Mouse (Mus musculus): ENCODE measurements around the gene Nppa.

DNA sequence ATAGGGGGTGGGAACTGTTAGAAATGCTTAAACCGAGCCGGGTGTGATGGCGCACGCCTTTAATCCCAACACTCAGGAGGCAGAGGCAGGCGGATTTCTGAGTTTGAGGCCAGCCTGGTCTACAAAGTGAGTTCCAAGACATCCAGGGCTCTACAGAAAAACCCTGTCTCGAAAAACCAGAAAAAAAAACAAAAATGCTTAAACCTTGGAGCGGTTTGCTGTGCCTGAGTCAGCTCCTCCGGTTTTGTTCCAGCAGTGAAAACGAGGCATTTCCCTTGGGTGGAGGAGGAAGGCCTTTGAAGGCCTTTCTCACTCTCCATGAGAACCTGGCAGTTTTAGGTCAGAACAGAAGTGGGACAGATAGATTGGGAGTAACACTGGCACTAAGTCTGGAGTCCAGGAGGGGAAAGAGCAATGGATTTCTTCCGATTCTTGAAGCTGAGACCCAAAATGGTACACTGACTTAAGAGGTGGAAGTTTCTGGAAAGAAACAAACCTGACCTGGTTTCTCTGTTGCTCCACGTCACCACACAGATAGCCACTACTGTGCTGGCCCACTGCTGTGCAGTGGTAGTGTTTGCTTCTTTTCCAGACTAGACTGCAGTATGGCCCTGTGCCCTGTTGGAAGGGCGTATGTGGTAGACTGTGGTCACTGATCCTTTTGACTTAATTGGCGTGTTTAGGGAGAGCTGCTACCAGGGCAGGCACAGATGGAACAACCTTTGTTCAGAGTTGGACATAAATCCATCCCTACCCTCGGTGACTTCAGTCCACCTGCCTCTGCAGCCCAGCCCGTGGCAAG, 39.7 kb downstream of the Nppa start:
- TF ChIP-seq POLR2A (IDR thresholded peaks at IDR 0.05; ENCODE audit: insufficient read depth, low read length) = no peak
- no peak for TF ChIP-seq CTCF (IDR thresholded peaks at IDR 0.05; ENCODE audit: low read depth, low read length)
- TF ChIP-seq EP300 (IDR thresholded peaks at IDR 0.05; ENCODE audit: insufficient read depth, low read depth, low read length) = no peak
